Mouse (Mus musculus) heart, postnatal 0 days (tissue): ENCODE measurements around the gene Tnrc6b.

Experiments used
- CTCF ChIP-seq: IDR thresholded peaks from 2 replicates; pipeline ENCODE4 v1.5.1; 2016; ENCODE audit warnings: antibody characterized with exemption, control low read depth, low read depth
- EP300 ChIP-seq: IDR thresholded peaks from 2 replicates; pipeline ENCODE4 v1.6.1; 2016; ENCODE audit warnings: antibody characterized with exemption, low read depth

DNA sequence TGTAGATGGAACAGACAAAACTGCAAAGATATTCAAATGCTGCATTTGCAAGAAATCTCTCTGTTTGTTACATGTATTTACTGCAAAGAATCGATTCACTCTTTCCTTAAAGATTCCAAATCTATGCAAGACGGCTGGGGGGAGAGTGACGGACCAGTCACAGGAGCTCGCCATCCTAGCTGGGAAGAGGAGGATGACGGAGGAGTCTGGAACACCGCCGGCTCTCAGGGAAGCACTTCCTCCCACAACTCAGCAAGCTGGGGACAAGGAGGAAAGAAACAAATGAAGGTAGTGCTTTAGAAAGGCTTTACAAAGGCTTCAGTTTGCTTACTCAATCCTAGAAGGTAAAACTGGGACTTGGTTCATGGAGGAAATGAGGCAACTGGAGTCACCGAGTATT is 173.0 kb downstream of the Tnrc6b start:
- TF ChIP-seq EP300 = no peak
- TF ChIP-seq CTCF = no peak
